Mouse (Mus musculus): Measurements from ENCODE around the gene Epha2. TPM values are rescaled to one million over a fixed set of nuclear protein-coding genes. Genes with fewer than 3 reads are reported as not detected.

Gene Epha2
- total and polyA plus RNA-seq, 2 experiments = 7.7 to 12.0 TPM

DNA sequence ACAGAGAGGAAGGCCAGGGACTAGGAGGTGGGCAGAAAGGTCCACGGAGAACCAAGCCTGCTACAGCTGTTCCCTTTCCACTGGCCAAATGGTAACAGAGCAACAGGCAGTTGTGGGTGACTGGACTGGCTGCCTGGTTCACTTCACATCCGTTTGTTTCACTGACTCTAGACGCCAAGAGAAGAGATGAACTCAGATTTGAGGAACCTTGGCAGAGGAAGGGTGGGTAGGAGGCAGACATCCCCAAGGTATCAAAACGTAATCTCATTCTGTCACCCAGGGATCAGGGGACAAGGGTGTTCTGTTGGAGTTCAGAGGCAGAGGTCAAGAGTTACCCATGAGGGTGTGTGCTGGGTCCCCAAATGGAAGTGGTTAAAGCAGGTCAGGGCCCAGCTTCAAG, 844 bp upstream of the Epha2 start:
- Histone ChIP-seq H3K9ac (ENCODE audit: low read depth, low read length) (no peak overlapping the region), H3K79me2 (ENCODE audit: control insufficient read depth, insufficient read depth, low read length) (peaks cover 32% of the 10 kb centered on the region), H3K36me3 (ENCODE audit: control insufficient read depth, insufficient read depth, low read length) (no peaks in the 10 kb centered on the region), H3K4me3 (ENCODE audit: insufficient read depth, low read depth, low read length) (no peak overlapping the region), H3K27ac (replicated peaks; ENCODE audit: insufficient read depth, low read depth, low read length) (no peak overlapping the region), H3K4me1 (ENCODE audit: control insufficient read depth, insufficient read depth, low read length) (peaks cover 9% of the 10 kb centered on the region; the same call in 1 of the 2 replicates), H3K27me3 (ENCODE audit: control insufficient read depth, insufficient read depth, low read length) (no peaks in the 10 kb centered on the region)
- no peak for DNase-seq (ENCODE audit: extremely low read depth, low read depth, low spot score)
- TF ChIP-seq CTCF (IDR thresholded peaks at IDR 0.05; ENCODE audit: low read depth, low read length) (no peak), POLR2A (IDR thresholded peaks at IDR 0.05; ENCODE audit: extremely low read depth, insufficient read depth, low read length) (no peak)
- 72% methylated on average over 4 of the region's 4 CpGs for WGBS

DNA sequence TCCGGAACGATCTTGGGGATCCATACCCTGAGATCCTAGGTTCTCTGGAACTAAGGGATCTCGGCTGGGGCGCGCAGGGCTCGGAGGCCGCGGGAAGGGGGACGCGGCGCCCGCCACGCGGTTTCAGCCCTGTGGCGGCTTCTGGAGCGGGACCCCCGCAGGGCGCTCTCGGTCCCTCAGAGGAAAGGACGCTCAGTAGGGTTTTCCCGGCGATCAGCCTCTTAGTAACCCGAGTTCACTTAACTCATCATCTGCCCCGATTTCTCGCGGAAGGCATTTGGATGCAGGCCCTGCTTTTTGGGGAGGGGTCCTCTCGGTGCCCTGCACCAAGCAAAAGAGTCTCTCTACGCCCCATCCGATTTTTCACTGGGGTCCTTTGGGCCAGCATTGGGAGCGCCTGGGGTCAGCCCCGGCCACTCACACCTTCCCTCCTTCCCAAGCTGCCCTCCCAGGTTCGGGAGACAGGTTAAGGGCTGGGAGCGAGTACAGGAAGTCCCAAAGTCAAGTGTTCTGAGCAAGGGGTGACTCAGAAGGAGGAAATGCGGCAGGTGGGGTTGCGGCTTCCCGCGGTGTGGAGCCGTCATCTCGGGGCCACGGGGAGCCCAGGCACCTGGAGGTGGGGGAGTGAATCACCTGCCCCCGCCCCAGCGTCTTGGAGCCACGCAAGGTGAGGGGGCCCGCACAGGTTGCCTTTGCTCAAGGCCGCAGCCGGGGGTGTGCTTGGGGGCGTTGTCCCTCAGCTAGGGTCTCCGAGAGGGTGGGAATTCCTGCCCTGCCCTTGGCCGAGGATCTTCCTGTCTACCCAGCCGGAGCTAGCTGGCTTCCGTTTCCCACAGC, 769 bp downstream of the Epha2 start:
- 1% methylated on average over 51 of the region's 51 CpGs for WGBS
- Histone ChIP-seq H3K27me3 (ENCODE audit: control insufficient read depth, insufficient read depth, low read length) (no peaks in the 10 kb centered on the region), H3K27ac (replicated peaks; ENCODE audit: insufficient read depth, low read depth, low read length) (peak overlapping the region; percentile 77)

DNA sequence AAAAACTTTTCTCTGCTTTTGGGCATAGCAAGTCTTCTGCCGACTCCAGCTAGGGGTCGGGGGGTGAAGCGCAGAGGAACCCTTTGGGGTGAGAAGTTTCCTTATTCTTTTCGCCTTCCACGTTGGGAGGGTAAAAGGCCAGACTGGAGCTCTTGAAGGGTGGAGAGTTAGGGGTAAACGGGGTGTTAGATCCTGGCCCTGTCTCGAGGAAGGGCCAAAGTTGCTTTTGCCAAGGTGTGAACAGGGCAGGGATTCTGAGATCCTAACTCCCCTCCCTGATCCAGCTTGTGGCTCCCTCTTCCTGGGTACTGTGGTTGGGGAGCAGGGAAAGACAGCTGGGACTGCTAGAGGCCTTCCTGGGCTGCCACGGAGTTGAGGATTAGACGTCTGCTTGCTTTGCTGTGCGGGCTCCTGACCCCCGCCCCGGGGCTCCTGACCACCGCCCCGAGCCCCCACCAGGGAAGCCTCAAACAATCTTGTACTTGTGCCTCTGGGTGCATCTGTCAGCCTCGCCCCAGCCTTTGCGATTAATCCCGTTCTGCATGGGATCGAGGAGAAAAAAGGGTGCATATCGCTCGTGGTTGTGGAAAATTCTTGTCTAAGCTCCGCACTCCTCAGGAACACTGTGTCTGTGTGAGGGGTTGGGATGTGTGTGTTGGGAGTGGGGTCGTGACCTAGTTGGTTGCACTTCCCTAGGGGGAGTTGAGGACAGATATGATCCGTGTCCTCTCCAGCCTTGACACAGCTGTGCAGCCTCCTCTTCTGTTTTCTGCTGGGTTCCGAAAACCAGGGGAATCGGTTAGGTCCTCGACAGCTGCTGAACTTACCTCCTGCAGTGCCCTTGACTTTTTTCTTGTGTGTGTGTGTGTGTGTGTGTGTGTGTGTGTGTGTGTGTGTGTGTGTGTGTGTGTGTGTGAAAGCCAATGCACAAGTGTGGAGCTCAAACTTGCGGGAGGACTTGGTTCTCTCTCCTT, 1.7 kb downstream of the Epha2 start:
- Histone ChIP-seq H3K4me1 (ENCODE audit: control insufficient read depth, insufficient read depth, low read length) (peaks cover 10% of the 10 kb centered on the region), H3K36me3 (ENCODE audit: control insufficient read depth, insufficient read depth, low read length) (no peaks in the 10 kb centered on the region), H3K79me2 (ENCODE audit: control insufficient read depth, insufficient read depth, low read length) (peaks cover 45% of the 10 kb centered on the region), H3K4me3 (ENCODE audit: insufficient read depth, low read depth, low read length) (peak overlapping the region; percentile 92), H3K9ac (ENCODE audit: low read depth, low read length) (peak overlapping the region; percentile 98), H3K27me3 (ENCODE audit: control insufficient read depth, insufficient read depth, low read length) (no peaks in the 10 kb centered on the region), H3K27ac (replicated peaks; ENCODE audit: insufficient read depth, low read depth, low read length) (peak overlapping the region; percentile 77)
- DNase-seq (ENCODE audit: extremely low read depth, low read depth, low spot score) = no peak
- 4% methylated on average over 27 of the region's 27 CpGs for WGBS
- no peak for TF ChIP-seq POLR2A (IDR thresholded peaks at IDR 0.05; ENCODE audit: extremely low read depth, insufficient read depth, low read length)
- no peak for TF ChIP-seq CTCF (IDR thresholded peaks at IDR 0.05; ENCODE audit: low read depth, low read length)

More for the DNA sequence above, 769 bp downstream of the Epha2 start:
- peaks cover 9% of the 10 kb centered on the region; the same call in 1 of the 2 replicates for H3K4me1 ChIP-seq (ENCODE audit: control insufficient read depth, insufficient read depth, low read length)
- TF ChIP-seq CTCF (IDR thresholded peaks at IDR 0.05; ENCODE audit: low read depth, low read length) (no peak), POLR2A (IDR thresholded peaks at IDR 0.05; ENCODE audit: extremely low read depth, insufficient read depth, low read length) (no peak)
- H3K36me3 ChIP-seq (ENCODE audit: control insufficient read depth, insufficient read depth, low read length) = no peaks in the 10 kb centered on the region
- peak overlapping the region; percentile 92 for H3K4me3 ChIP-seq (ENCODE audit: insufficient read depth, low read depth, low read length)
- peak overlapping the region; percentile 98 for H3K9ac ChIP-seq (ENCODE audit: low read depth, low read length)
- DNase-seq (ENCODE audit: extremely low read depth, low read depth, low spot score) = no peak
- peaks cover 45% of the 10 kb centered on the region for H3K79me2 ChIP-seq (ENCODE audit: control insufficient read depth, insufficient read depth, low read length)

DNA sequence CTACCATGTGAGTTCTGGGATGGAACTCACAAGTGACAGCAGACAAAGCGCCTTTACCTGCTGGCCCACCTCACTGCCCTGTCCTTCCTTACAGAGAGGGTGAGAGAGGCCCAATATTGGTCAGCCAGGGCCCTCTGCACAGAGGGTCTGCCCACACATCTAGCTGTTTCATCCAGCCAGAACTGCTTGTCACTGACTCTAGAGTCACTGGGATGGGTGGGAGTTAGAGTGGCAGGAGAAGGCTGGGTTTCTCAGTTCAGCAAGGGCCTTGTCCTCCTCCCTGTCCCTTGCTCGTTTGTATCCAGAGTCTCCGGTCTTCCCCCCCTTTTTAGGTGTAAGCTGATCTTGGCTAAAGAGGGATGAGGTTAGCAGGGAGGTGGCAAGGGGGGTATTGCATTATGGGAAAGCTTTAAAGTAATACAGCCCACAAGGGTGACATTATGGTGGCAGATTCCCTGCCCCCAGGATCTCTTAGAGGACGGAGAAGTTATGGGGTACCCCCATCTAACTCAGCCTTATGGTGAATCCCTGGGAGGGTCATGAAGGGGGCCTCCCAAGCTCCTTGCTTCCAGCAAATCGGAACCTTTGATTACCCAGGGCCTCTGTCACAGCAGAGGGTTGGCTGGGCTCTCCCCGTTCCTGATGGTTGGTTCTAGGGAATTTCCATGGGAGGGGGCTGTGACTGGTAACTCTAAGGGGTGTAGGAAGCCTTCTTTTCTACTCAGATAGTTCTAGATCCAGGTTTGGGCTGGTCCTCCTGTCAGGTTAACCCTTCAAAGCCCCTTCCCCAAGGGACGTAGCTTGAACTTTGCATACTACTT, 2.6 kb downstream of the Epha2 start:
- H3K27me3 ChIP-seq (ENCODE audit: control insufficient read depth, insufficient read depth, low read length) = no peaks in the 10 kb centered on the region
- H3K9ac ChIP-seq (ENCODE audit: low read depth, low read length) = peak overlapping the region; percentile 98
- TF ChIP-seq CTCF (IDR thresholded peaks at IDR 0.05; ENCODE audit: low read depth, low read length) = no peak
- TF ChIP-seq POLR2A (IDR thresholded peaks at IDR 0.05; ENCODE audit: extremely low read depth, insufficient read depth, low read length) = no peak

DNA sequence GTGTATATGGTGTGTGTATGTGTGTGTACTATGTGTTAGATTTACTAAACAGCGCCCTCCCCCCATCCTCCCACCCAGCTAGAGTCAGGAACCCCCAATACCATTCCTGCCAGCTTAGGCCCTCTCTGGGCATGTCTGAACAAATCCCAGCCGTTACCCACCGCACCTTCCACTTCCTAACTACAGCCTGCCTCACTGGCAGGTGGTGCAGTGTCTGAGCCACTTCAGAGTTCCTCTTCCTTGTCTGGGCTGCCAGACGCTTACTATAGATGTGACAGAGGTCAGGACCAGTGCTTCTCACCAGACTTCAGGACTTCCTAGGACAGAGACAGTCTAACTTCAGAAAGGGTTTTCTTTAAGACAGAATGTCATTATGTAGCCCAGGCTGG, 3.2 kb downstream of the Epha2 start:
- WGBS = 74% methylated on average over 4 of the region's 4 CpGs
- Histone ChIP-seq H3K4me3 (ENCODE audit: insufficient read depth, low read depth, low read length) (no peak overlapping the region), H3K27ac (replicated peaks; ENCODE audit: insufficient read depth, low read depth, low read length) (no peak overlapping the region), H3K79me2 (ENCODE audit: control insufficient read depth, insufficient read depth, low read length) (peaks cover 50% of the 10 kb centered on the region), H3K36me3 (ENCODE audit: control insufficient read depth, insufficient read depth, low read length) (peaks cover 3% of the 10 kb centered on the region; the same call in 1 of the 2 replicates), H3K27me3 (ENCODE audit: control insufficient read depth, insufficient read depth, low read length) (no peaks in the 10 kb centered on the region), H3K4me1 (ENCODE audit: control insufficient read depth, insufficient read depth, low read length) (peaks cover 22% of the 10 kb centered on the region), H3K9ac (ENCODE audit: low read depth, low read length) (no peak overlapping the region)
- no peak for DNase-seq (ENCODE audit: extremely low read depth, low read depth, low spot score)
- no peak for TF ChIP-seq CTCF (IDR thresholded peaks at IDR 0.05; ENCODE audit: low read depth, low read length)
- TF ChIP-seq POLR2A (IDR thresholded peaks at IDR 0.05; ENCODE audit: extremely low read depth, insufficient read depth, low read length) = no peak

More for the DNA sequence above, 2.6 kb downstream of the Epha2 start:
- no peaks in the 10 kb centered on the region for H3K36me3 ChIP-seq (ENCODE audit: control insufficient read depth, insufficient read depth, low read length)
- H3K79me2 ChIP-seq (ENCODE audit: control insufficient read depth, insufficient read depth, low read length) = peaks cover 45% of the 10 kb centered on the region
- H3K4me1 ChIP-seq (ENCODE audit: control insufficient read depth, insufficient read depth, low read length) = peaks cover 16% of the 10 kb centered on the region
- DNase-seq (ENCODE audit: extremely low read depth, low read depth, low spot score) = no peak
- H3K27ac ChIP-seq (replicated peaks; ENCODE audit: insufficient read depth, low read depth, low read length) = peak overlapping the region; percentile 77; the same call in 1 of the 2 replicates
- 45% methylated on average over 7 of the region's 7 CpGs for WGBS
- H3K4me3 ChIP-seq (ENCODE audit: insufficient read depth, low read depth, low read length) = no peak overlapping the region
